Mouse (Mus musculus): ENCODE measurements at regions not wholly inside any gene's neighbourhood (a gene's known extent, or its start where the extent isn't known, plus 50 kb on each side); places are given as distances from the start of the nearest gene placed in this dataset.
"Not testable (repeated sequence)": the region's sequence is repeated elsewhere in the genome, so short reads cannot be mapped to it uniquely, and the experiment has no call there.

DNA sequence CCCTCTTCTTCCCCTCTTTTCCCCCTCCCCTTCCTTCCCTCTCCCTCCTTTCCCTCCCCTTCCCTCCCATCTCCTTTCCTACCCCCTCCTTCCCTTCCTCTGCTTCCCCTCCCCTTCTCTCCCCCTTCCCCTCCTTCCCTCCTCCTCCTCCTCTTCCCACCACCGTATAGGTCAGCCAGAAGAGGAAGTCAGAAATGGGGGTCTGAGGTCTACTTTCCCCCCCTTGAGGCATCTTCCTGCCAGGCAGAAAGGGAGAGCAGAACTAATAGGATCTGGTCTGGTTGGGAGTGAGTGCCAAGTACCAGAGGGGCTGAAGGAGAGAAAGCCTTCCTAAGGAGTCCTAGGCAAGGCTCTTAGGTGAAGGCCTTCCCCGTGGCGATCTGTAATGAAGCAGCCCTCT is 114.8 kb upstream of the Kcng1 start:
- 57% methylated on average over 3 of the region's 3 CpGs for WGBS
- H3K4me1 ChIP-seq (ENCODE audit: control insufficient read depth, insufficient read depth, low read length), result no peaks in the 10 kb centered on the region
- no peak overlapping the region for H3K27ac ChIP-seq (replicated peaks; ENCODE audit: low read depth, low read length)
- DNase-seq (ENCODE audit: low spot score) (no peak), ATAC-seq (replicated peaks; ENCODE audit: insufficient number of reproducible peaks, low FRiP score, low TSS enrichment, low read depth) (no peak)
- H3K27me3 ChIP-seq (ENCODE audit: control insufficient read depth, insufficient read depth, low read length), result no peaks in the 10 kb centered on the region
- no peak overlapping the region for H3K9ac ChIP-seq (replicated peaks; ENCODE audit: low read length)
- no peak overlapping the region for H3K4me3 ChIP-seq (ENCODE audit: low read depth, low read length)
- H3K9me3 ChIP-seq (replicated peaks; ENCODE audit: control insufficient read depth, low read length), result no peaks in the 10 kb centered on the region
- H3K4me2 ChIP-seq (ENCODE audit: low read depth, low read length), result no peak overlapping the region
- no peaks in the 10 kb centered on the region for H3K36me3 ChIP-seq (replicated peaks; ENCODE audit: control insufficient read depth, insufficient read depth, low read depth, low read length)

DNA sequence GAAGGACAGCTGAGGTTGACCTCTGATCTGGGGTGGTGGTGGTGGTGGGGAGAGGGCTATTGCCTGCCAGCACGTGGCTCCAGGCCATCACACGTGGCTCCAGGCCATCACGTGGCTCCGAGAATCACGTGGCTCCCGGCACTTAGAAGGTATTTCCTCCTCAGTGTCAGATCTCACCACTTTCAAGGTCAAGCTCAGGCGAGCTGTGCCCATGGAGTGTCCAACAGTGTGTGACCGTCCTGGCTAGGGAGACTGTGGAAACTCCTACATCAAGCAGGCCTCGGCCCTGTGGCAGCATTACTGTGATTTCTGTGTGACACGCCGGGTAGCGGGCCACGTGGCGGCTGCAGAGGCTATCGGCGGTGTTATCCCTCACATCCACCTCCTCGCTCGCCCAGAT is 111.8 kb upstream of the Kcng1 start:
- Histone ChIP-seq H3K4me2 (ENCODE audit: low read depth, low read length) (no peak overlapping the region), H3K4me1 (ENCODE audit: control insufficient read depth, insufficient read depth, low read length) (no peaks in the 10 kb centered on the region), H3K9me3 (replicated peaks; ENCODE audit: control insufficient read depth, low read length) (no peaks in the 10 kb centered on the region), H3K27me3 (ENCODE audit: control insufficient read depth, insufficient read depth, low read length) (no peaks in the 10 kb centered on the region), H3K36me3 (replicated peaks; ENCODE audit: control insufficient read depth, insufficient read depth, low read depth, low read length) (no peaks in the 10 kb centered on the region), H3K27ac (replicated peaks; ENCODE audit: low read depth, low read length) (no peak overlapping the region), H3K4me3 (ENCODE audit: low read depth, low read length) (no peak overlapping the region), H3K9ac (replicated peaks; ENCODE audit: low read length) (no peak overlapping the region)
- no peak for ATAC-seq (replicated peaks; ENCODE audit: insufficient number of reproducible peaks, low FRiP score, low TSS enrichment, low read depth)
- no peak for DNase-seq (ENCODE audit: low spot score)
- 93% methylated on average over 18 of the region's 18 CpGs for WGBS

DNA sequence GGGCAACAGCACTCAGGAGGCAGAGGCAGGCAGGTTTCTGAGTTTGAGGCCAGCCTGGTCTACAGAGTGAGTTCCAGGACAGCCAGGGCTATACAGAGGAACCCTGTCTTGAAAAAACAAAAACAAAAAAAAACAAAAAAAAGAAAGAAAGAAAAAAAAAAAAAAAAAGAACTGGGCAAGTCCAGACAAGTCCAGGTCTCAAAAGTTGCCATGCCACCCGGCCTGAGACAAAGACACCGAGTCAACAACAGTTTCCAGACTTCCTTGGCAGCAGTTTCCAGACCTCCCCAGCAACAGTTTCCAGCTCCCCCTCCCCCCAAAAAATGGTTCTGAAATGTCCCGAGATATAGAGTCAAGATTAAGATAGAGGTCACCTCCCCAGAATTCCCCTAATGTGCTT is 110.6 kb upstream of the Kcng1 start:
- not testable (repeated sequence) for H3K4me2 ChIP-seq (ENCODE audit: low read depth, low read length); H3K9me3 ChIP-seq (replicated peaks; ENCODE audit: control insufficient read depth, low read length); H3K4me1 ChIP-seq (ENCODE audit: control insufficient read depth, insufficient read depth, low read length); H3K4me3 ChIP-seq (ENCODE audit: low read depth, low read length); ATAC-seq (replicated peaks; ENCODE audit: insufficient number of reproducible peaks, low FRiP score, low TSS enrichment, low read depth); H3K27ac ChIP-seq (replicated peaks; ENCODE audit: low read depth, low read length); DNase-seq (ENCODE audit: low spot score); H3K27me3 ChIP-seq (ENCODE audit: control insufficient read depth, insufficient read depth, low read length); H3K36me3 ChIP-seq (replicated peaks; ENCODE audit: control insufficient read depth, insufficient read depth, low read depth, low read length); H3K9ac ChIP-seq (replicated peaks; ENCODE audit: low read length)
- WGBS, result 81% methylated on average over 3 of the region's 3 CpGs

DNA sequence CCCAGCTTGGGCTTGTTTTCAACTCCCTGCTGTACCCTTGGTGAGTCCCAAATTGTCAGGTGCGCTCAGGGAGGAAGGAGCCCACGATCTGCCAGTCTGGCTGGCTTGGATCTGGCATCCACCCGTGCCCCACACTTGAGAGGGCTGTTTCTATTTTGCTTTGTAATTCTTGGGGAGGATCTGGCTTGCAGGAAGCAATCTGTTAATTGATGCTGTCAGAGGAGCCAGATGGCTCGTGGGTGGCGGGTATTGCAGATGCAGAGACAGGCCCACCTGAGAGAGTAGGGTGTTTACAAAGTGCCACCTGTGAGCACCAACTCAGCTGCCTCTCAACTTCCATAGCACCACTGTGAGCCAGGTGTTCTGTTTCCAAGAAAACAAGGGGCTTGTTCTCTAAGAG is 99.1 kb upstream of the Kcng1 start:
- no peak overlapping the region for H3K9ac ChIP-seq (replicated peaks; ENCODE audit: low read length)
- DNase-seq (ENCODE audit: low spot score) (no peak), ATAC-seq (replicated peaks; ENCODE audit: insufficient number of reproducible peaks, low FRiP score, low TSS enrichment, low read depth) (no peak)
- H3K9me3 ChIP-seq (replicated peaks; ENCODE audit: control insufficient read depth, low read length), result no peaks in the 10 kb centered on the region; the same call in 1 of the 2 replicates
- no peak overlapping the region for H3K27ac ChIP-seq (replicated peaks; ENCODE audit: low read depth, low read length)
- H3K4me3 ChIP-seq (ENCODE audit: low read depth, low read length), result no peak overlapping the region
- no peaks in the 10 kb centered on the region; the same call in 1 of the 2 replicates for H3K27me3 ChIP-seq (ENCODE audit: control insufficient read depth, insufficient read depth, low read length)
- WGBS, result 67% methylated on average over 5 of the region's 5 CpGs
- no peaks in the 10 kb centered on the region for H3K4me1 ChIP-seq (ENCODE audit: control insufficient read depth, insufficient read depth, low read length)
- H3K4me2 ChIP-seq (ENCODE audit: low read depth, low read length), result no peak overlapping the region
- no peaks in the 10 kb centered on the region for H3K36me3 ChIP-seq (replicated peaks; ENCODE audit: control insufficient read depth, insufficient read depth, low read depth, low read length)

DNA sequence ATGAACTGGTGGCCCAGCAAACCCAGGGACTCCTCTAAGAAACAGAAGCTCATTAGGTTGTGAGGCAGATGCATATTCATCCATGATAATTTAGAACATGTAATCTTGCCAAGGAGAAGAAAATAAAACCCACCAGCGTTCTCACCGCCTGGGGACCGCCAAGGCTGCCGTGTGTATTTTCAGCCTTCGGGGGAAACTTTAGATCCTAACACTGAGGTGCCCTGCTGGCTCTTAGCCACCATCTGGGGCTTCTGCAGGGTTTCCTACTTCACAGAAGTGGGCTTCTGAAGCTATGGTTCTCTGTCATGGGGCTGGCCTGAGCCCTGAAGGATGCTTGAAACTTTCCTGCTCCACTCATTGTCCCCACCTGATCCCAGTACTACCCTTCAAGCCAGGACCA is 90.8 kb upstream of the Kcng1 start:
- DNase-seq (ENCODE audit: low spot score) (no peak), ATAC-seq (replicated peaks; ENCODE audit: insufficient number of reproducible peaks, low FRiP score, low TSS enrichment, low read depth) (no peak)
- H3K36me3 ChIP-seq (replicated peaks; ENCODE audit: control insufficient read depth, insufficient read depth, low read depth, low read length), result no peaks in the 10 kb centered on the region
- no peak overlapping the region for H3K4me3 ChIP-seq (ENCODE audit: low read depth, low read length)
- H3K4me1 ChIP-seq (ENCODE audit: control insufficient read depth, insufficient read depth, low read length), result no peaks in the 10 kb centered on the region
- H3K4me2 ChIP-seq (ENCODE audit: low read depth, low read length), result no peak overlapping the region
- H3K9me3 ChIP-seq (replicated peaks; ENCODE audit: control insufficient read depth, low read length), result 0 out of 2 replicates have a peak, but pooled peaks cover 2% of the 10 kb centered on the region
- no peak overlapping the region for H3K9ac ChIP-seq (replicated peaks; ENCODE audit: low read length)
- H3K27ac ChIP-seq (replicated peaks; ENCODE audit: low read depth, low read length), result no peak overlapping the region
- WGBS, result 92% methylated on average over 5 of the region's 5 CpGs
- no peaks in the 10 kb centered on the region for H3K27me3 ChIP-seq (ENCODE audit: control insufficient read depth, insufficient read depth, low read length)

DNA sequence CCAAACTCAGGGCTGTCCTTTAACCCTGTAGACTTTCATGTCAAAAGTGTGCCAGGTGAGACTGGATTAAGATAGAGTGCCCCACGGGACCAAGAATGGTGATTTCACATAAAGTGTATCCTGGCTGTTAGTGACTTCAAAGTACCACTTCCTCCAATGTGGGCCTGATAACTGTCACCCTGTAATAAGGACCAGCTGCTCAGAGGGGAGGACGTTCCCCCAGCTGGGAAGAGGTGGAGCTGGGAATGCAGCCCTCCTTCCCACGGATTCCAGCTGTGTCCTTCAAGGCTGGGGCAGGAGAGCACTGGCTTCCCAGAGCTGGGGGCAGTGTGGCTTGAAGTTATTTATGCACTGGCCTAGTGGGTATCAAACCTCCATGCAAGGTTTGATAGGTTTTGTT is 89.7 kb upstream of the Kcng1 start:
- H3K27me3 ChIP-seq (ENCODE audit: control insufficient read depth, insufficient read depth, low read length), result no peaks in the 10 kb centered on the region
- DNase-seq (ENCODE audit: low spot score) (peak; percentile 36), ATAC-seq (replicated peaks; ENCODE audit: insufficient number of reproducible peaks, low FRiP score, low TSS enrichment, low read depth) (no peak)
- no peaks in the 10 kb centered on the region for H3K4me1 ChIP-seq (ENCODE audit: control insufficient read depth, insufficient read depth, low read length)
- 0 out of 2 replicates have a peak, but pooled peaks cover 2% of the 10 kb centered on the region for H3K9me3 ChIP-seq (replicated peaks; ENCODE audit: control insufficient read depth, low read length)
- no peak overlapping the region for H3K9ac ChIP-seq (replicated peaks; ENCODE audit: low read length)
- no peak overlapping the region for H3K4me2 ChIP-seq (ENCODE audit: low read depth, low read length)
- no peak overlapping the region for H3K27ac ChIP-seq (replicated peaks; ENCODE audit: low read depth, low read length)
- no peak overlapping the region for H3K4me3 ChIP-seq (ENCODE audit: low read depth, low read length)
- no peaks in the 10 kb centered on the region for H3K36me3 ChIP-seq (replicated peaks; ENCODE audit: control insufficient read depth, insufficient read depth, low read depth, low read length)
- WGBS, result 19% methylated on average over 3 of the region's 3 CpGs

DNA sequence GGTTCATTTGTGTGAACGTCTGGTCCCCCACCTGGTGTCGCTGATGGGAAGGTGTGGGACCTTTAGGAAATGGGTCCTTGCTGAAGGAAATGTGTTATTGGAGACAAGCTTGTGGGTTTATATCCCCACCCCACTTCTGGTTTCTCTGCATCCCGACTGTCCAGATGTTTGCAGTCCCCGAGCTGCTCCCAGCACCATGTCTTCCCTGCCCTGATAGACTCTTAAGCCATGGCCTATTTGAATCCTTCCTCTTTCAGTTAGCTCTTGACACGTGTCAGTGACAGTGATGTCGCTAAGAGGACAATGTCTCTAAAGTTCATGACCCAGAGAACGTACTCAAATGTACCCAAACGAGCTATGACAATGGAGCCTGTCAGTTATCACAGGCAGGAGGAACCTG is 77.7 kb upstream of the Kcng1 start:
- no peaks in the 10 kb centered on the region for H3K4me1 ChIP-seq (ENCODE audit: control insufficient read depth, insufficient read depth, low read length)
- H3K4me3 ChIP-seq (ENCODE audit: low read depth, low read length), result no peak overlapping the region
- H3K27me3 ChIP-seq (ENCODE audit: control insufficient read depth, insufficient read depth, low read length), result no peaks in the 10 kb centered on the region
- ATAC-seq (replicated peaks; ENCODE audit: insufficient number of reproducible peaks, low FRiP score, low TSS enrichment, low read depth) (no peak), DNase-seq (ENCODE audit: low spot score) (no peak)
- H3K9ac ChIP-seq (replicated peaks; ENCODE audit: low read length), result no peak overlapping the region
- no peak overlapping the region for H3K4me2 ChIP-seq (ENCODE audit: low read depth, low read length)
- no peaks in the 10 kb centered on the region for H3K36me3 ChIP-seq (replicated peaks; ENCODE audit: control insufficient read depth, insufficient read depth, low read depth, low read length)
- no peak overlapping the region for H3K27ac ChIP-seq (replicated peaks; ENCODE audit: low read depth, low read length)
- no peaks in the 10 kb centered on the region for H3K9me3 ChIP-seq (replicated peaks; ENCODE audit: control insufficient read depth, low read length)
- 76% methylated on average over 8 of the region's 8 CpGs for whole genome bisulfite sequencing

DNA sequence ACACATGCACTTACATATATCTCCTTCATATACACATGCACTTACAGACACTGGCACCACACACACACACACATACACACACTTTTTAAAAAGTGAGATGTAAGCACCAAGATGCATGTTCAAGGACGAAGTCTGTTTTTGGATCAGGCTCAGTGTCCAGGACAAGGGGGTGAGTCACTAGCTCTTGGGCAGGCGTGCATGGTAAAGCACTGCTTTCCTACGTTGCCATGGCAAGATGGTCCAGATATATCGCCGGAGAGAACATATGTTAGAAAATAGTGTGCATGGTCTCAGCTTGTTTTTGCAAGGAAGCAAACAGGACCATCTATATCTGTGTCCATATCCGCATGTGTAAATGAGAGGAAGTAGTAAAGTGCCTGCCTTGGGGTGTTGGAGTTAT is 77.0 kb upstream of the Kcng1 start:
- ATAC-seq (replicated peaks; ENCODE audit: insufficient number of reproducible peaks, low FRiP score, low TSS enrichment, low read depth) (no peak), DNase-seq (ENCODE audit: low spot score) (no peak)
- no peaks in the 10 kb centered on the region for H3K36me3 ChIP-seq (replicated peaks; ENCODE audit: control insufficient read depth, insufficient read depth, low read depth, low read length)
- no peak overlapping the region for H3K4me3 ChIP-seq (ENCODE audit: low read depth, low read length)
- no peaks in the 10 kb centered on the region for H3K4me1 ChIP-seq (ENCODE audit: control insufficient read depth, insufficient read depth, low read length)
- H3K4me2 ChIP-seq (ENCODE audit: low read depth, low read length), result no peak overlapping the region
- no peaks in the 10 kb centered on the region for H3K27me3 ChIP-seq (ENCODE audit: control insufficient read depth, insufficient read depth, low read length)
- H3K9me3 ChIP-seq (replicated peaks; ENCODE audit: control insufficient read depth, low read length), result no peaks in the 10 kb centered on the region
- 87% methylated on average over 6 of the region's 6 CpGs for WGBS
- no peak overlapping the region for H3K9ac ChIP-seq (replicated peaks; ENCODE audit: low read length)
- no peak overlapping the region for H3K27ac ChIP-seq (replicated peaks; ENCODE audit: low read depth, low read length)
